ENCODE assay signal across 27 mouse cellular contexts in genomic region chr5:74233808-74234207, GRCm38 (mm10). TPM values are rescaled to one million over a fixed set of nuclear protein-coding genes. Genes with fewer than 3 reads are reported as not detected.
DNase-seq lines count a peak whose midpoint lies in the region; ATAC-seq and TF ChIP-seq lines count a peak whose summit lies in the region.
"Had no signal": no experiment of that assay in that cellular context is flagged by ENCODE, and none has a peak within 500 bp of the region (broad histone marks: within the 10 kb centered on the region; RNA-seq: fewer than 3 reads in every experiment).

No protein-coding gene starts in this region.

- no peak for TF ChIP-seq POLR2A in CH12.LX (IDR thresholded peaks at IDR 0.05; ENCODE audit: low read depth, low read length)

- H3K27me3 ChIP-seq in CH12.LX (replicated peaks): no peaks in the 10 kb centered on the region
- H3K27me3 ChIP-seq: embryonic facial prominence, embryonic 12.5 days; embryonic facial prominence, embryonic 15.5 days; heart, embryonic 13.5 days; intestine, embryonic 15.5 days had no signal

- TF ChIP-seq EP300 in CH12.LX (IDR thresholded peaks at IDR 0.05; ENCODE audit: low read length): no peak

- no peak overlapping the region for H3K27ac ChIP-seq in CH12.LX (ENCODE audit: insufficient read depth, low read depth)
- H3K27ac ChIP-seq: embryonic facial prominence, embryonic 12.5 days; embryonic facial prominence, embryonic 15.5 days; gastrocnemius, adult 2 months; heart, adult 2 months; heart, embryonic 10.5 days; heart, embryonic 13.5 days; hindbrain, embryonic 14.5 days; hindbrain, postnatal 0 days; intestine, embryonic 15.5 days had no signal

- no peaks in the 10 kb centered on the region for H3K9me3 ChIP-seq in CH12.LX (replicated peaks; ENCODE audit: low read length)
- H3K9me3 ChIP-seq: embryonic facial prominence, embryonic 12.5 days; embryonic facial prominence, embryonic 15.5 days; heart, embryonic 10.5 days; heart, embryonic 13.5 days; intestine, embryonic 15.5 days had no signal

- no peak for TF ChIP-seq CTCF in CH12.LX (conservative IDR thresholded peaks at IDR 0.05 in 1 of 2, IDR thresholded peaks at IDR 0.05 in 1 of 2; ENCODE audit: low read depth in 2 of 2, low read length in 2 of 2)

- no peaks in the 10 kb centered on the region for H3K36me3 ChIP-seq in CH12.LX (replicated peaks in 1 of 2; ENCODE audit: control insufficient read depth in 1 of 2, insufficient read depth in 1 of 2, low read length in 1 of 2)
- H3K36me3 ChIP-seq: embryonic facial prominence, embryonic 12.5 days; embryonic facial prominence, embryonic 15.5 days; heart, embryonic 10.5 days; heart, embryonic 13.5 days; intestine, embryonic 15.5 days had no signal

- dilution Hi-C loops in CH12.LX (cut with MboI; ENCODE audit: extremely low pct_ligation_motif_present, extremely low pct_unique_long_range_greater_than_20kb, low sequenced_read_pairs): no loop called here

- in situ Hi-C loops in CH12.LX (cut with MboI; ENCODE audit: low pct_ligation_motif_present, low pct_unique_long_range_greater_than_20kb, low sequenced_read_pairs): no loop called here

- H3K4me3 ChIP-seq in CH12.LX (replicated peaks in 1 of 3; ENCODE audit: low read depth in 2 of 3, low read length in 2 of 3, poor library complexity in 1 of 3): no peak overlapping the region
- H3K4me3 ChIP-seq: embryonic facial prominence, embryonic 12.5 days; embryonic facial prominence, embryonic 15.5 days; gastrocnemius, adult 2 months; heart, adult 2 months; heart, embryonic 10.5 days; heart, embryonic 13.5 days; intestine, embryonic 15.5 days had no signal

- H3K9ac ChIP-seq in CH12.LX (ENCODE audit: insufficient read depth, low read depth): no peak overlapping the region
- H3K9ac ChIP-seq: embryonic facial prominence, embryonic 12.5 days; embryonic facial prominence, embryonic 15.5 days; forebrain, postnatal 0 days; heart, embryonic 13.5 days; hindbrain, embryonic 14.5 days; intestine, embryonic 15.5 days had no signal

- peak; percentile 82 for ATAC-seq in inflammation-experienced regulatory T-cells, adult 6 months
- ATAC-seq: forebrain, embryonic 14.5 days; forebrain, postnatal 0 days; hindbrain, postnatal 0 days; intestine, embryonic 15.5 days had no signal

- TF ChIP-seq RAD21 in CH12.LX (IDR thresholded peaks at IDR 0.05; ENCODE audit: low read depth, low read length): no peak; the same call in none of the 2 replicates

- DNase-seq in thymus, postnatal 14 days: peak; percentile 19
- no peak for DNase-seq in thymus, postnatal 36 days
- DNase-seq in CH12.LX (ENCODE audit: extremely low read depth): peak; percentile 56
- no peak for DNase-seq in gastrocnemius, adult 8-10 months (ENCODE audit: low spot score in 2 of 2)
- no peak for DNase-seq in B cell, adult 2 months
- DNase-seq in spleen, postnatal 14 days (ENCODE audit: low spot score in 2 of 2): no peak
- DNase-seq: adrenal gland, postnatal 10 days; adrenal gland, postnatal 36 days; cerebellum, adult 11 months; cerebellum, adult 2 months; cerebellum, adult 9-11 months; cerebellum, postnatal 25 days; forebrain, postnatal 0 days; gastrocnemius, adult 2 months; gastrocnemius, postnatal 25 days; heart, adult 2 months; heart, postnatal 14 days; heart, postnatal 4 days had no signal

- peaks cover 5 to 29% of the 10 kb centered on the region in 2 experiments for H3K4me1 ChIP-seq in CH12.LX (ENCODE audit: control insufficient read depth in 1 of 2, insufficient read depth in 2 of 2)

- no peak overlapping the region for H3K4me2 ChIP-seq in CH12.LX (ENCODE audit: insufficient read depth, low read depth, poor library complexity, severe bottlenecking)
- H3K4me2 ChIP-seq: embryonic facial prominence, embryonic 12.5 days; embryonic facial prominence, embryonic 15.5 days; heart, embryonic 13.5 days; hindbrain, embryonic 14.5 days; intestine, embryonic 15.5 days had no signal

- H3K79me2 ChIP-seq in CH12.LX (replicated peaks; ENCODE audit: control insufficient read depth, extremely low read depth, insufficient read depth, poor library complexity, severe bottlenecking): no peaks in the 10 kb centered on the region

TF ChIP-seq in CH12.LX, 34 proteins besides CTCF, POLR2A, EP300 and RAD21:
- 0 out of 2 replicates have a peak, but pooled peaks have one; percentile 28 for TF ChIP-seq MYC (IDR thresholded peaks at IDR 0.05; ENCODE audit: low read depth, low read length)
- TF ChIP-seq USF1 (IDR thresholded peaks at IDR 0.05; ENCODE audit: low read depth, low read length): no peak
- TF ChIP-seq TCF12 (IDR thresholded peaks at IDR 0.05; ENCODE audit: low read depth, low read length): 0 out of 2 replicates have a peak, but pooled peaks have one; percentile 13
- peak; percentile 35; the same call in 1 of the 2 replicates for TF ChIP-seq MAX (IDR thresholded peaks at IDR 0.05; ENCODE audit: low read length)
TF ChIP-seq in CH12.LX: peak in this region for 3.

RNA-seq across cellular contexts. Expression of gene Rasl11b, which starts 38.7 kb away (rescaled TPM):
- total RNA-seq in CH12.LX (2012; rRNA removed) (0.21 and 0.25 TPM in 2 replicates), CH12.LX (2014; rRNA removed) (0.34 and 0.60 TPM in 2 replicates)
- 2.7 and 2.9 TPM in 2 replicates for polyA plus RNA-seq in CH12.LX (2012; ENCODE audit: insufficient read length, low read depth)
- polyA plus RNA-seq in inflammation-experienced regulatory T-cells, adult 6 months (2017; shearing (Covaris generic)): 1 to 10 TPM in 2 of 3 experiments, under 1 TPM in 1; 0.53 to 2.9 (median 1.2) TPM
- total RNA-seq in gastrocnemius, adult 8-10 months (2022): 10 to 100 TPM in 1 of 4 experiments, 1 to 10 TPM in 3; 1.4 to 10.6 (median 2.7) TPM

Comparison
In these comparisons a context has a peak if more than half of its experiments do, and no peak if none do; other contexts are left out.
1. DNase-seq: peak in thymus, postnatal 14 days (single experiment) and CH12.LX (single experiment); none in thymus, postnatal 36 days (0 of 2), gastrocnemius, adult 8-10 months (0 of 2), B cell, adult 2 months (0 of 2) and spleen, postnatal 14 days (0 of 2).